Mouse (Mus musculus) liver, embryonic 14 days (tissue): ENCODE data around the gene Lrrc17. TPM values are rescaled to one million over a fixed set of nuclear protein-coding genes. Genes with fewer than 3 reads are reported as not detected.

ENCODE experiments used
- polyA plus RNA-seq: library from polyadenylated mRNA; depleted of rRNA; stranded (reverse); fragments of >200 nt; gene quantifications from 2 replicates; pipeline ENCODE4 v1.2.3, GENCODE M21; 2012; rRNA removed

The Lrrc17 gene
- polyA plus RNA-seq, result 0.54 and 2.0 TPM in 2 replicates

DNA sequence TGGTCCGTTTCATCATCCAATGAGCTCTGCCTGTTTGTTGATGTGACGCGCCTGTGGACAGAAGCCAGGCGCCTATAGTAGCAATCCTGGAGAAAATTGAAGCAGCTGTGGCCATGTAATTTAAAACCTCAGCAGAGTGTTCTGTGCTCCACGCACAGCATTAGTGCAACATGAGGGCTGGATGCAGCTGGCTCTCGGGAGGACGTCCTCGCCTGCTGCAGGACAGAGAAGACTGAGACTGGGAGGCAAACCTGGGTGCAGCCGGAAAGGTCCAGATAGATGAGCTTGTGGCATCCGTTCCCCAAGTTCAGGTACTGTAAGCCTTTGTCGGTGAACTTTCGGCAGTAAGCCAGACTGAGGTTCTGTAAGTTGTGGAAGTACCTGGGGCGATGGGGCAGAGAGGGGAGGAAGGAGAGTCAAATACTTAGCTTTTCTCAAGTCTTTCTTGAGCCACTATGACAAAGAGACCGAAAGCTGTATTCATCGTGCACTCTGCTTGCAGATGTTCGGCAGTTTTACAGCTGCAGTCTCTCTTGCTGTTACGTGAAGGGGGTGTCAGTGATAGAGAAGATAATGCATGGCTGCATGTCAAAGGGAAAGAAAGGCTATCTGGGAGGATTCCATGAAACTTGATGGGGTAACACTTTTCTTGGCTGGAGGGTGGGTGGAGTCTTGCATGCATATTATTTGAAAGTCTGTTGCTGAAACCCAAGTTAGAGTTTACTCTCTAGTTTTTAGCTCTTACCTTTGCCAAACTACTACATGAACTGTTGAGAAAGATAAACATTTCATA is at the start of gene Lrrc17:
Gene Lrrc17 (plus strand): TSS at position 151 of the 793 bp plus-strand sequence.

Other genes starting within 250 kb of the Lrrc17 start
- 0.93 and 1.3 TPM in 2 replicates for gene Fgl2, start 170.9 kb upstream of the Lrrc17 start, polyA plus RNA-seq
- gene Ccdc146, start 118.9 kb upstream of the Lrrc17 start, polyA plus RNA-seq, result 0.01 TPM in 1 of 2 replicates, not detected in the other
- gene Fam185a, start 118.6 kb upstream of the Lrrc17 start, polyA plus RNA-seq, result 1.7 and 2.0 TPM in 2 replicates
- 0.12 and 0.15 TPM in 2 replicates for gene Fbxl13, start 102.1 kb downstream of the Lrrc17 start, polyA plus RNA-seq
- 8.6 and 10.5 TPM in 2 replicates for gene Armc10, start 102.3 kb downstream of the Lrrc17 start, polyA plus RNA-seq
- 1.3 TPM in 2 replicates for gene Napepld, start 157.8 kb downstream of the Lrrc17 start, polyA plus RNA-seq
- gene Pmpcb, start 193.6 kb downstream of the Lrrc17 start, polyA plus RNA-seq, result 37.6 and 41.4 TPM in 2 replicates
- gene Dnajc2, start 241.7 kb downstream of the Lrrc17 start, polyA plus RNA-seq, result 17.4 and 17.8 TPM in 2 replicates
- 59.9 and 69.4 TPM in 2 replicates for gene Psmc2, start 241.7 kb downstream of the Lrrc17 start, polyA plus RNA-seq